Mouse (Mus musculus) MEL (cell line): ENCODE results near the gene Fgfr2.

Experiments
- CHD2 ChIP-seq: IDR thresholded peaks from 2 replicates; pipeline ENCODE4 v1.6.1; 2011; ENCODE audit warnings: low read length, improper control_type of control experiment
- CTCF ChIP-seq, 3 experiments: IDR thresholded peaks in 2 of 3; conservative IDR thresholded peaks in 1 of 3; 2 replicates each; pipeline ENCODE4 v1.5.1; 2011 to 2012; ENCODE audit warnings: low read length in 3 of 3, low read depth in 2 of 3, mild to moderate bottlenecking in 2 of 3, improper control_type of control experiment in 1 of 3, inconsistent platforms in 1 of 3, mixed read lengths in 1 of 3, moderate library complexity in 1 of 3; ENCODE audit not compliant: control insufficient read depth in 1 of 3, insufficient read depth in 1 of 3, poor library complexity in 1 of 3, severe bottlenecking in 1 of 3
- EP300 ChIP-seq, 2 experiments: IDR thresholded peaks; 2 replicates each; pipeline ENCODE4 v1.6.1; 2011; ENCODE audit warnings: improper control_type of control experiment in 2 of 2, low read length in 2 of 2, low read depth in 1 of 2, mild to moderate bottlenecking in 1 of 2
- MAFK ChIP-seq: IDR thresholded peaks from 2 replicates; pipeline ENCODE4 v1.6.1; 2011; ENCODE audit warnings: low read depth, mild to moderate bottlenecking, low read length, improper control_type of control experiment, borderline replicate concordance
- MAZ ChIP-seq: IDR thresholded peaks from 2 replicates; pipeline ENCODE4 v1.6.1; 2012; ENCODE audit warnings: low read depth, mild to moderate bottlenecking, inconsistent platforms, low read length, improper control_type of control experiment
- NELFE ChIP-seq: IDR thresholded peaks from 2 replicates; pipeline ENCODE4 v1.6.1; 2011; ENCODE audit warnings: low read depth, low read length, improper control_type of control experiment
- NRF1 ChIP-seq: IDR thresholded peaks from 2 replicates; pipeline ENCODE4 v1.6.1; 2014; ENCODE audit warnings: low read depth, mild to moderate bottlenecking, inconsistent platforms, low read length, improper control_type of control experiment, moderate library complexity; ENCODE audit not compliant: poor library complexity, insufficient read depth, severe bottlenecking
- POLR2A ChIP-seq, 2 experiments: IDR thresholded peaks; 2 replicates each; pipeline ENCODE4 v1.6.1; 2011 to 2012; ENCODE audit warnings: low read length in 2 of 2, mild to moderate bottlenecking in 2 of 2, control low read depth in 1 of 2, improper control_type of control experiment in 1 of 2, low read depth in 1 of 2, moderate library complexity in 1 of 2; ENCODE audit not compliant: control insufficient read depth in 1 of 2, insufficient read depth in 1 of 2, poor library complexity in 1 of 2
- SIN3A ChIP-seq: IDR thresholded peaks from 2 replicates; pipeline ENCODE4 v1.6.1; 2012; ENCODE audit warnings: low read length, improper control_type of control experiment, inconsistent platforms
- TAL1 ChIP-seq: IDR thresholded peaks from 2 replicates; pipeline ENCODE4 v1.6.1; 2012; ENCODE audit warnings: mild to moderate bottlenecking, inconsistent platforms, low read length, moderate library complexity, mixed read lengths
- TCF12 ChIP-seq: IDR thresholded peaks from 2 replicates; pipeline ENCODE4 v1.6.1; 2014; ENCODE audit warnings: low read depth, mild to moderate bottlenecking, inconsistent platforms, low read length, improper control_type of control experiment, moderate library complexity
- ZC3H11A ChIP-seq: IDR thresholded peaks from 2 replicates; pipeline ENCODE4 v1.6.1; 2012; ENCODE audit warnings: low read depth, mild to moderate bottlenecking, inconsistent platforms, low read length, improper control_type of control experiment
- ZKSCAN1 ChIP-seq: IDR thresholded peaks from 2 replicates; pipeline ENCODE4 v1.6.1; 2012; ENCODE audit warnings: low read depth, mild to moderate bottlenecking, inconsistent platforms, low read length, improper control_type of control experiment, moderate library complexity
- ZNF384 ChIP-seq: IDR thresholded peaks from 2 replicates; pipeline ENCODE4 v1.6.1; 2012; ENCODE audit warnings: low read depth, mild to moderate bottlenecking, inconsistent platforms, low read length, improper control_type of control experiment

DNA sequence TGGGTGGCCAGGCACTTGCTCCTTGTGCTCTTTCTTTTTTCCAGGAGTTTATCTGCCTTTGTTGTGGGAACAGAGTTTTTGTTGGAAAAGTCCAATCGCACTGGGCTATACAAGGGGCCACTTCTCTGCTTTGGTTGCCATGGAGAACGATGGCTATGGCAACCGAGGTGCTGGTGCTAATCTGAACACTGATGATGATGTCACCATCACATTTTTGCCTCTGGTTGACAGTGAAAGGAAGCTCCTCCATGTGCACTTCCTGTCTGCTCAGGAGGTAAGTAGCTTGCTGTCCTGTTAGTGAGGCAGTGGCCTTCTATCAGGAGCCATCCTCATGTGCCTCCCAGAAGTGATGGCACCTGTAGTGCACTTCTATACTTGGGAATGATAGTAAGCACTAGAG lies 140.5 kb downstream of the Fgfr2 start:
- TF ChIP-seq CTCF (IDR thresholded peaks at IDR 0.05 in 2 of 3, conservative IDR thresholded peaks at IDR 0.05 in 1 of 3; ENCODE audit: control insufficient read depth in 1 of 3, insufficient read depth in 1 of 3, low read depth in 2 of 3, low read length in 3 of 3, poor library complexity in 1 of 3, severe bottlenecking in 1 of 3), result no peak
- TF ChIP-seq NELFE, result no peak
- TF ChIP-seq NRF1, result no peak
- no peak for TF ChIP-seq ZC3H11A
- TF ChIP-seq TAL1, result no peak
- no peak for TF ChIP-seq TCF12
- no peak for TF ChIP-seq POLR2A (IDR thresholded peaks at IDR 0.05; ENCODE audit: control insufficient read depth in 1 of 2, insufficient read depth in 1 of 2, low read depth in 1 of 2, low read length in 2 of 2, poor library complexity in 1 of 2)
- TF ChIP-seq MAFK, result no peak
- no peak for TF ChIP-seq CHD2
- no peak for TF ChIP-seq ZKSCAN1
- no peak for TF ChIP-seq MAZ
- no peak for TF ChIP-seq EP300 (IDR thresholded peaks at IDR 0.05; ENCODE audit: low read depth in 1 of 2, low read length in 2 of 2)
- TF ChIP-seq SIN3A, result no peak
- no peak for TF ChIP-seq ZNF384
